Mouse (Mus musculus) heart, embryonic 13.5 days (tissue): Measurements from ENCODE around the gene Gm3336. TPM values are rescaled to one million over a fixed set of nuclear protein-coding genes. Genes with fewer than 3 reads are reported as not detected.

Source experiments
- ATAC-seq: fragments of 200-750 bp; cut with Nextera tagmentation; 2 replicates; pipeline ENCODE4 v1.8.0; 2017; ENCODE audit warnings: moderate TSS enrichment; ENCODE audit not compliant: insufficient number of reproducible peaks, low FRiP score, low TSS enrichment; ENCODE audit errors: extremely low read depth
- H3K27ac ChIP-seq: fragments of 300-500 bp; sonication (generic); replicated peaks from 2 replicates; pipeline ENCODE4 v1.5.1; 2015; ENCODE audit warnings: moderate library complexity, mild to moderate bottlenecking, inconsistent platforms
- H3K27me3 ChIP-seq: fragments of 300-500 bp; sonication (generic); replicated peaks from 2 replicates; pipeline ENCODE4 v1.6.1; 2015; ENCODE audit warnings: mild to moderate bottlenecking, inconsistent platforms
- H3K36me3 ChIP-seq: fragments of 300-500 bp; sonication (generic); 2 replicates; pipeline ENCODE4 v1.6.1; 2015; ENCODE audit warnings: mild to moderate bottlenecking, inconsistent platforms
- H3K4me1 ChIP-seq: fragments of 300-500 bp; sonication (generic); 2 replicates; pipeline ENCODE4 v1.6.1; 2015; ENCODE audit warnings: inconsistent platforms
- H3K4me2 ChIP-seq: fragments of 300-500 bp; sonication (generic); 2 replicates; pipeline ENCODE4 v1.6.1; 2015; ENCODE audit warnings: inconsistent platforms, mild to moderate bottlenecking, moderate library complexity
- H3K4me3 ChIP-seq: fragments of 300-500 bp; sonication (generic); 2 replicates; pipeline ENCODE4 v1.5.1; 2015; ENCODE audit warnings: moderate library complexity, mild to moderate bottlenecking, inconsistent platforms
- H3K9ac ChIP-seq: fragments of 300-500 bp; sonication (generic); 2 replicates; pipeline ENCODE4 v1.6.1; 2015; ENCODE audit warnings: inconsistent platforms, mild to moderate bottlenecking, moderate library complexity
- H3K9me3 ChIP-seq: fragments of 300-500 bp; sonication (generic); 2 replicates; pipeline ENCODE4 v1.6.1; 2016; ENCODE audit warnings: inconsistent platforms
- WGBS: fragments of 180-500 bp; shearing (Covaris S2); methylation state at CpG from one replicate; pipeline ENCODE4 v1.1.7; 2015; ENCODE audit warnings: mixed read lengths; 5-methylcytosine and 5-hydroxymethylcytosine counted together
- polyA plus RNA-seq: library from polyadenylated mRNA; unstranded; fragments of >200 nt; fragmentation: Nextera tagmentation; extraction: Ambion mirVana; gene quantifications from 2 replicates; pipeline ENCODE4 v1.2.1, GENCODE M21; 2015

Gm3336 gene
- polyA plus RNA-seq, 1 experiment from 2014 or later, result not detected

DNA sequence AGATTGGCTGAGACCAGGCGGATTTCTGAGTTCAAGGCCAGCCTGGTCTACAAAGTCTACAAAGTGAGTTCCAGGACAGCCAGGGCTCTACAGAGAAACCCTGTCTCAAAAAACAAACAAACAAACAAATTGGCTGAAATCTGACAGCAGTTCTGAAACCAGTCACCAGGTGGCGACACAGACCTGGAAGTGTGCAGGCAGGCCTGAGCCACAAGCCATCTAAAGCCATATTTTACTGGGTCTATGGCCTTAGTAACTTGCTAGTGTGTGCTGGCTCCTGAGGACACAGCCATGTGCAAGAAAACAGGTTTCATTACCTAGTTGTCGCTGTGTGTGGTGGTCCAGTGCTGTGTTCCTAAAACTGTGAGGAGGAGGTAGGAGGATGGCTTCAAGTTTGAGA is 2.4 kb downstream of the Gm3336 start:
- whole genome bisulfite sequencing, result under 1% methylated on average over 3 of the region's 3 CpGs
- H3K4me3 ChIP-seq, result no peak overlapping the region
- no peaks in the 10 kb centered on the region for H3K36me3 ChIP-seq
- peaks cover 64% of the 10 kb centered on the region for H3K27me3 ChIP-seq
- H3K4me1 ChIP-seq, result no peaks in the 10 kb centered on the region
- H3K4me2 ChIP-seq, result no peak overlapping the region
- no peak overlapping the region for H3K27ac ChIP-seq
- no peak overlapping the region for H3K9ac ChIP-seq
- H3K9me3 ChIP-seq, result no peaks in the 10 kb centered on the region
- ATAC-seq, result no peak

GRCm38 (mm10) chr8:70721601-70722000 is 3.3 kb downstream of the Gm3336 start:
- no peak for ATAC-seq
- H3K9ac ChIP-seq, result no peak overlapping the region
- H3K36me3 ChIP-seq, result no peaks in the 10 kb centered on the region
- no peaks in the 10 kb centered on the region for H3K4me1 ChIP-seq
- no peak overlapping the region for H3K27ac ChIP-seq
- H3K27me3 ChIP-seq, result peaks cover 70% of the 10 kb centered on the region
- WGBS, result 80% methylated on average over 8 of the region's 8 CpGs
- no peak overlapping the region for H3K4me2 ChIP-seq
- no peaks in the 10 kb centered on the region for H3K9me3 ChIP-seq
- H3K4me3 ChIP-seq, result no peak overlapping the region

DNA sequence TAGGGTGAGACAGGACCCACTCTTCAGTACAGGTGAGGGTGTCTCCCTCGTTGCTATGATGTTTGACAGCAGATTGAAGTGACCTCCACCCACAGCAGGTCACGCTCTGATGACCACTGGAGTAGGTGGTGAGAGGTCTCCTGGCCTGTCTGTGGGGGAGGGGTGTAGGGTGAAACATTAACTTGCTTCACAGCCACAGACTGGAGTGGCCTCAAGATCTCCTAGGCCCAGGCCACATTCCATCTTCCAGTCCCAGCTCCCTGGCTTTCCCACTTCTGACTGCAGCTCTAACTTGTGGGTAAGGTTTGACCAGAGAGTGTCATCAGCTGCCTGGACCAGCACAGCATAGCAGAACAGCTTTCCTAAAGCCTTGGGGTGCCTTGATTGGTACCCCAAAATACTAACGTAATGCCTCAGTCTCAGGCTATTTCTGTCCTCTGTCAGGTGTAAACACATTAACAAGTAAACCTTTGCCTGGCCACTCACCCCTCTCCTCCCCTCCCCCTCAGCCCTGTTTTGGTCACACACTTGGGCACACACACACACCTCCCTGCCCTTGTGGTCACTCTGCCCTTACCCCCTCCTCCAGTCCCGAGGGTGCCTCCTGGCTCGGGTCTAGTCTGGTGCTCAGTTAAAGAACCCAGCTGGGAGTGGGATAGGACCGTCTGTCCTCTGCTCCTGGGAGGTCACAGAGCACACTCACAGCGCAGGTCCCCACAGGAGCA is 5.3 kb downstream of the Gm3336 start, which contains the start of gene Pde4c:
Pde4c (plus strand) TSS at position 235 of the 725 bp plus-strand sequence.
- WGBS, result 51% methylated on average over 7 of the region's 7 CpGs
- H3K9ac ChIP-seq, result 0 out of 2 replicates have a peak within 1 kb of the TSS, but pooled peaks have one; percentile 40
- ATAC-seq, result no peak

GRCm38 (mm10) chr8:70724216-70724615 is 5.9 kb downstream of the Gm3336 start:
- 74% methylated on average over 12 of the region's 12 CpGs for WGBS
- no peak overlapping the region for H3K27ac ChIP-seq
- H3K4me2 ChIP-seq, result no peak overlapping the region
- H3K4me1 ChIP-seq, result no peaks in the 10 kb centered on the region
- no peaks in the 10 kb centered on the region for H3K9me3 ChIP-seq
- no peaks in the 10 kb centered on the region for H3K36me3 ChIP-seq
- H3K9ac ChIP-seq, result no peak overlapping the region
- no peak overlapping the region for H3K4me3 ChIP-seq
- H3K27me3 ChIP-seq, result peaks cover 69% of the 10 kb centered on the region
- ATAC-seq, result no peak

More for the DNA sequence above, 5.3 kb downstream of the Gm3336 start, which contains the start of gene Pde4c:
- no peaks in the 10 kb centered on the region for H3K9me3 ChIP-seq
- no peak within 1 kb of the TSS for H3K4me3 ChIP-seq
- H3K36me3 ChIP-seq, result no peaks in the 10 kb centered on the region
- H3K27me3 ChIP-seq, result peaks cover 69% of the 10 kb centered on the region
- H3K4me1 ChIP-seq, result no peaks in the 10 kb centered on the region
- H3K27ac ChIP-seq, result no peak within 1 kb of the TSS
- H3K4me2 ChIP-seq, result no peak within 1 kb of the TSS

GRCm38 (mm10) chr8:70725792-70726447 is 7.6 kb downstream of the Gm3336 start:
- Histone ChIP-seq H3K4me3 (no peak overlapping the region), H3K4me1 (peaks cover 6% of the 10 kb centered on the region), H3K4me2 (no peak overlapping the region), H3K27ac (no peak overlapping the region), H3K27me3 (peaks cover 77% of the 10 kb centered on the region), H3K36me3 (no peaks in the 10 kb centered on the region), H3K9me3 (no peaks in the 10 kb centered on the region), H3K9ac (no peak overlapping the region)
- 23% methylated on average over 14 of the region's 14 CpGs for WGBS
- no peak for ATAC-seq

- Histone ChIP-seq H3K9me3 (no peaks in the 10 kb centered on the region), H3K36me3 (no peaks in the 10 kb centered on the region), H3K4me3 (no peak overlapping the region), H3K9ac (no peak overlapping the region), H3K4me1 (peaks cover 6% of the 10 kb centered on the region), H3K4me2 (no peak overlapping the region), H3K27me3 (peaks cover 82% of the 10 kb centered on the region), H3K27ac (no peak overlapping the region)
- no peak for ATAC-seq
- WGBS, result 45% methylated on average over 11 of the region's 11 CpGs
These were observed 8.4 kb downstream of the Gm3336 start for GRCm38 (mm10) chr8:70726721-70727120.

- no peaks in the 10 kb centered on the region for H3K36me3 ChIP-seq
- ATAC-seq, result no peak
- H3K9ac ChIP-seq, result peak overlapping the region; percentile 66; the same call in 1 of the 2 replicates
- peak overlapping the region; percentile 65 for H3K4me2 ChIP-seq
- peak overlapping the region; percentile 44 for H3K4me3 ChIP-seq
- 3% methylated on average over 34 of the region's 34 CpGs for WGBS
- peaks cover 6% of the 10 kb centered on the region for H3K4me1 ChIP-seq
- peaks cover 86% of the 10 kb centered on the region for H3K27me3 ChIP-seq
- no peaks in the 10 kb centered on the region for H3K9me3 ChIP-seq
- H3K27ac ChIP-seq, result no peak overlapping the region
These were observed 11.6 kb downstream of the Gm3336 start for GRCm38 (mm10) chr8:70729808-70730475.

DNA sequence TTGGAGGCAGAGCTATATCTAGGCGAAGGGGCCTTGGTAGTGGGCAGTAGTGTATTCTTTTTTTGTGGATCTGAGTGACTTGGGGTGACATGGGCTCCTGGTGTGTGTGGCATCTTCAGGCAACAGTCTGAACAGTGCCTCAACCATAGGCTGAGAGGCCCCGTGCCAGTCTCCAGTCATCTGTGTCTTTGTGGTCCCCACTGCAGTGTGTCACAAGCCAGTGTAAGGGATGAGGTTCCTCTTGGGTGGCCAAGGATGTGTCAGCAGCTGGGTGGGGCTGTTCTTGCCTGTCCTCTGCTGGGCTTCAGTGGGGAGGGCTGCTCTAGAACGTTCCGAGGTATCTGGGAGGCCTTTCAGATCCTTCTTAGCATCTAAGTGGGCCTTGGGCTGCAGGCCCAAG is 12.6 kb downstream of the Gm3336 start:
- Histone ChIP-seq H3K36me3 (no peaks in the 10 kb centered on the region), H3K27me3 (peaks cover 84% of the 10 kb centered on the region), H3K9ac (no peak overlapping the region), H3K27ac (no peak overlapping the region), H3K9me3 (no peaks in the 10 kb centered on the region), H3K4me1 (peaks cover 6% of the 10 kb centered on the region), H3K4me2 (no peak overlapping the region), H3K4me3 (no peak overlapping the region)
- 74% methylated on average over 4 of the region's 4 CpGs for whole genome bisulfite sequencing
- no peak for ATAC-seq

- H3K9ac ChIP-seq, result no peak overlapping the region
- H3K27ac ChIP-seq, result no peak overlapping the region
- H3K4me1 ChIP-seq, result peaks cover 16% of the 10 kb centered on the region
- no peaks in the 10 kb centered on the region for H3K9me3 ChIP-seq
- WGBS, result 53% methylated on average over 5 of the region's 5 CpGs
- H3K36me3 ChIP-seq, result no peaks in the 10 kb centered on the region
- no peak for ATAC-seq
- H3K27me3 ChIP-seq, result peaks cover 59% of the 10 kb centered on the region
- no peak overlapping the region for H3K4me3 ChIP-seq
- no peak overlapping the region for H3K4me2 ChIP-seq
These were observed 19.4 kb downstream of the Gm3336 start for GRCm38 (mm10) chr8:70737705-70738104.

DNA sequence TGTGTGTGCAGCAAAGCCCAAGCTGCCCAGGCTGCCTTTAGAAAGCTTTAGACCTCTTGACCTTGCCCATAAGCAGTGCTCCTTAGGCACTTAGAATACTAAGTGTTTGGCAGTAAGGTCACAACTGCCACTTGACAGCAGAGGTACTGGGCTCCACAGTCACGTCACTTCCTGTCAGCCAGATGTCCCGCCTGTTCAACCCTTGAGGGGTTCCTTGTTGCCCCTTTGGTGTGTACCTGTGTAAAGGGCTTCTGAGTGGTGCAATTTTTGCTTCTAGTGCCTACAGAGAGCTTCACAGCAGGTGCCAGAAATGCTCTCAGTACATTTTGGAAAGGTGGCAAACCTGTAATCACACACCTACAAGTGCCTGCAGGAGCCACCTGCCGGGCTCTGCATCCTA is 19.9 kb downstream of the Gm3336 start:
- no peaks in the 10 kb centered on the region for H3K36me3 ChIP-seq
- H3K27me3 ChIP-seq, result peaks cover 59% of the 10 kb centered on the region
- no peak for ATAC-seq
- H3K9me3 ChIP-seq, result no peaks in the 10 kb centered on the region
- H3K4me2 ChIP-seq, result no peak overlapping the region
- WGBS, result 47% methylated on average over 3 of the region's 3 CpGs
- peaks cover 21% of the 10 kb centered on the region for H3K4me1 ChIP-seq
- H3K4me3 ChIP-seq, result no peak overlapping the region
- H3K27ac ChIP-seq, result no peak overlapping the region
- H3K9ac ChIP-seq, result no peak overlapping the region

- no peak overlapping the region for H3K4me3 ChIP-seq
These were observed 23.3 kb downstream of the Gm3336 start for GRCm38 (mm10) chr8:70741661-70742060.

More at GRCm38 (mm10) chr8:70741661-70742060, 23.3 kb downstream of the Gm3336 start:
- no peaks in the 10 kb centered on the region for H3K36me3 ChIP-seq
- no peak for ATAC-seq
- no peak overlapping the region for H3K4me2 ChIP-seq
- 40% methylated on average over 5 of the region's 5 CpGs for WGBS
- H3K9ac ChIP-seq, result no peak overlapping the region
- H3K27ac ChIP-seq, result no peak overlapping the region
- peaks cover 79% of the 10 kb centered on the region for H3K27me3 ChIP-seq
- peaks cover 33% of the 10 kb centered on the region for H3K4me1 ChIP-seq
- no peaks in the 10 kb centered on the region for H3K9me3 ChIP-seq
